Mouse (Mus musculus): ENCODE measurements at regions not wholly inside any gene's neighbourhood (a gene's known extent, or its start where the extent isn't known, plus 50 kb on each side); places are given as distances from the start of the nearest gene placed in this dataset.

DNA sequence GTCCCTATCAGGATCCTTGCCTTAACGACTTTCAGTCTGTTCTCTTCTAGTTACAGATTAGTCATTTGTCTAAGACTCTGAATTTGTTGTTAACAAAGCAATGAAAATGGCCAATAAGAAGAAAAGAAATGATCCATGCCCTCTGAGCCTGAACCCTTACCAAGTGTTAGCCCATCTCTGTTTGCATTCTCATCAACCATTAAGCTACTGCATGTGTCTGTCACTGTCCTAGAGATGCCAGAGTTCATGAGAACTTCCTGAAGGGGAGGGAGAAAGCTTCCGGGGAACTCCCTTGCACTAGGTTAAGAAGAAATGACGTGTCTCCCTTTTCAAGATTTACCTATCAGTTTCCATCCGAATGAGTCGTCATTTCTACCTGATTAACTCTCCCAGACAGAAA, 106.7 kb upstream of the Zfp462 start:
- H3K36me3 ChIP-seq (replicated peaks): no peaks in the 10 kb centered on the region
- H3K4me3 ChIP-seq (ENCODE audit: low read depth, low read length): no peak overlapping the region
- no peaks in the 10 kb centered on the region for H3K27me3 ChIP-seq (ENCODE audit: insufficient read depth, low read length)
- H3K4me1 ChIP-seq (ENCODE audit: insufficient read depth, low read depth, low read length): no peaks in the 10 kb centered on the region
- DNase-seq (ENCODE audit: low spot score) (no peak), ATAC-seq (ENCODE audit: extremely low read depth, insufficient number of reproducible peaks, low FRiP score, poor library complexity, severe bottlenecking) (no peak)
- TF ChIP-seq POLR2AphosphoS5 (IDR thresholded peaks at IDR 0.05; ENCODE audit: insufficient replicate concordance, low read depth, low read length) (no peak), CTCF (IDR thresholded peaks at IDR 0.05; ENCODE audit: low read depth, low read length) (no peak), TAL1 (conservative IDR thresholded peaks at IDR 0.05; ENCODE audit: low read depth, low read length) (no peak)
- peaks cover 44% of the 10 kb centered on the region for H3K9me3 ChIP-seq (replicated peaks)

- no peak for DNase-seq (ENCODE audit: low spot score)
- TF ChIP-seq CTCF (IDR thresholded peaks at IDR 0.05; ENCODE audit: low read depth, low read length) (no peak), GATA1 (IDR thresholded peaks at IDR 0.05; ENCODE audit: borderline replicate concordance, low read length) (no peak), POLR2AphosphoS5 (IDR thresholded peaks at IDR 0.05; ENCODE audit: insufficient replicate concordance, low read depth, low read length) (no peak), GATA2 (IDR thresholded peaks at IDR 0.05; ENCODE audit: borderline replicate concordance, low read depth, low read length) (no peak), TAL1 (conservative IDR thresholded peaks at IDR 0.05; ENCODE audit: low read depth, low read length) (no peak)
- no peaks in the 10 kb centered on the region for H3K27me3 ChIP-seq (ENCODE audit: insufficient read depth, low read length)
- peaks cover 40% of the 10 kb centered on the region for H3K9me3 ChIP-seq (replicated peaks)
- no peaks in the 10 kb centered on the region for H3K4me1 ChIP-seq (ENCODE audit: insufficient read depth, low read depth, low read length)
- no peak overlapping the region for H3K4me3 ChIP-seq (ENCODE audit: low read depth, low read length)
- ATAC-seq (ENCODE audit: extremely low read depth, insufficient number of reproducible peaks, low FRiP score, poor library complexity, severe bottlenecking): no peak
- no peaks in the 10 kb centered on the region for H3K36me3 ChIP-seq (replicated peaks)
Observed at GRCm38 (mm10) chr4:54838794-54839193, 106.1 kb upstream of the Zfp462 start.

- TF ChIP-seq GATA2 (IDR thresholded peaks at IDR 0.05; ENCODE audit: borderline replicate concordance, low read depth, low read length) (no peak), CTCF (IDR thresholded peaks at IDR 0.05; ENCODE audit: low read depth, low read length) (no peak), TAL1 (conservative IDR thresholded peaks at IDR 0.05; ENCODE audit: low read depth, low read length) (no peak), GATA1 (IDR thresholded peaks at IDR 0.05; ENCODE audit: borderline replicate concordance, low read length) (no peak), POLR2AphosphoS5 (IDR thresholded peaks at IDR 0.05; ENCODE audit: insufficient replicate concordance, low read depth, low read length) (no peak)
Observed at GRCm38 (mm10) chr4:54852991-54853925, 91.6 kb upstream of the Zfp462 start.

DNA sequence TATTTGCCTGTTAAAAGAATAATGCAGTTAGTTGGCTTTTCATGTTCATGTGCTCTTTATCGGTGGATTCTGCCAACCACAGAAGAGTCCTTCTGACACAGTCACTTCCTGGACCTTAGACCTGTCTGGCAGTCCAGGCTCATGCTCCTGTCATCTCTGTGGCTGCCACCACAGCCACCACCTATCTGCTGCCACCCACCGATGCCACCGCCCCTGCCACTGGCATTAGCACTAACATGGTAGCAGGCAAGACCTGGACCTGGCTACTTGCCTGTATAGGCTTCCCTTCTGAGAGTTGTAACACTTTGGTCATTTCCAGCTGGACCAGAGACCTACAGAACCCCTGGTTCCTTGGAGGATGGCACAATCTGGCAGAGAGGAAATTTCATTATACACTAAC, 86.2 kb upstream of the Zfp462 start:
- Histone ChIP-seq H3K9me3 (replicated peaks) (peaks cover 41% of the 10 kb centered on the region), H3K36me3 (replicated peaks) (no peaks in the 10 kb centered on the region), H3K4me1 (ENCODE audit: insufficient read depth, low read depth, low read length) (no peaks in the 10 kb centered on the region), H3K4me3 (ENCODE audit: low read depth, low read length) (no peak overlapping the region), H3K27me3 (ENCODE audit: insufficient read depth, low read length) (no peaks in the 10 kb centered on the region)
- ATAC-seq (ENCODE audit: extremely low read depth, insufficient number of reproducible peaks, low FRiP score, poor library complexity, severe bottlenecking) (no peak), DNase-seq (ENCODE audit: low spot score) (no peak)
- no peak for TF ChIP-seq GATA1 (IDR thresholded peaks at IDR 0.05; ENCODE audit: borderline replicate concordance, low read length)
- TF ChIP-seq GATA2 (IDR thresholded peaks at IDR 0.05; ENCODE audit: borderline replicate concordance, low read depth, low read length): no peak
- no peak for TF ChIP-seq TAL1 (conservative IDR thresholded peaks at IDR 0.05; ENCODE audit: low read depth, low read length)
- TF ChIP-seq CTCF (IDR thresholded peaks at IDR 0.05; ENCODE audit: low read depth, low read length): no peak
- TF ChIP-seq POLR2AphosphoS5 (IDR thresholded peaks at IDR 0.05; ENCODE audit: insufficient replicate concordance, low read depth, low read length): no peak

More at GRCm38 (mm10) chr4:54852991-54853925, 91.6 kb upstream of the Zfp462 start:
- H3K9me3 ChIP-seq (replicated peaks): peaks cover 36% of the 10 kb centered on the region
- ATAC-seq (ENCODE audit: extremely low read depth, insufficient number of reproducible peaks, low FRiP score, poor library complexity, severe bottlenecking) (no peak), DNase-seq (ENCODE audit: low spot score) (no peak)
- H3K4me1 ChIP-seq (ENCODE audit: insufficient read depth, low read depth, low read length): no peaks in the 10 kb centered on the region
- no peaks in the 10 kb centered on the region for H3K27me3 ChIP-seq (ENCODE audit: insufficient read depth, low read length)
- H3K4me3 ChIP-seq (ENCODE audit: low read depth, low read length): no peak overlapping the region
- no peaks in the 10 kb centered on the region for H3K36me3 ChIP-seq (replicated peaks)

DNA sequence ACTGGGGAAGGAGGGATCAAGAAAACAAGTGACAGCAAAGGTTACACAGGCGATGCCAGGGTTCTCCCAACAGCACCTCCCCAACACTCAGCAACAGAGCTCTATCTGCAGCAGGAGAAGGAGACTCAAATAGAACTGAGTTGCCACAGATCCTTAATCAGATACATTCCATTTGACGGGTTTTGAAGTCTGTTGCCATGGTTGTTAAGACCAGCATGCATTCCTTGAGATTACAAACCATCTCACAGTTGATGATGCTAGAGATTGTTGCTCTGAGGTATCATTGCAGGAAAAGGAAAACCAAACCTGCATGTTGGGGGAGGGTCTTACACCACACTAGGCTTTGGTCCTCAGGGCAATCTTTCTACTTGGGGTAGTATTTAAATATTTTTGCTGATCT, 78.8 kb upstream of the Zfp462 start:
- no peak for TF ChIP-seq GATA2 (IDR thresholded peaks at IDR 0.05; ENCODE audit: borderline replicate concordance, low read depth, low read length)
- no peak for TF ChIP-seq CTCF (IDR thresholded peaks at IDR 0.05; ENCODE audit: low read depth, low read length)
- TF ChIP-seq POLR2AphosphoS5 (IDR thresholded peaks at IDR 0.05; ENCODE audit: insufficient replicate concordance, low read depth, low read length): no peak
- TF ChIP-seq GATA1 (IDR thresholded peaks at IDR 0.05; ENCODE audit: borderline replicate concordance, low read length): no peak
- TF ChIP-seq TAL1 (conservative IDR thresholded peaks at IDR 0.05; ENCODE audit: low read depth, low read length): no peak
- no peaks in the 10 kb centered on the region for H3K4me1 ChIP-seq (ENCODE audit: insufficient read depth, low read depth, low read length)
- peaks cover 6% of the 10 kb centered on the region; the same call in 1 of the 2 replicates for H3K9me3 ChIP-seq (replicated peaks)
- ATAC-seq (ENCODE audit: extremely low read depth, insufficient number of reproducible peaks, low FRiP score, poor library complexity, severe bottlenecking) (no peak), DNase-seq (ENCODE audit: low spot score) (no peak)
- H3K36me3 ChIP-seq (replicated peaks): no peaks in the 10 kb centered on the region
- no peak overlapping the region for H3K4me3 ChIP-seq (ENCODE audit: low read depth, low read length)
- no peaks in the 10 kb centered on the region for H3K27me3 ChIP-seq (ENCODE audit: insufficient read depth, low read length)

- DNase-seq (ENCODE audit: low spot score): no peak
- TF ChIP-seq TAL1 (conservative IDR thresholded peaks at IDR 0.05; ENCODE audit: low read depth, low read length): no peak
- TF ChIP-seq GATA1 (IDR thresholded peaks at IDR 0.05; ENCODE audit: borderline replicate concordance, low read length): no peak
- Histone ChIP-seq H3K4me3 (ENCODE audit: low read depth, low read length) (no peak overlapping the region), H3K36me3 (replicated peaks) (no peaks in the 10 kb centered on the region), H3K9me3 (replicated peaks) (peaks cover 30% of the 10 kb centered on the region), H3K4me1 (ENCODE audit: insufficient read depth, low read depth, low read length) (no peaks in the 10 kb centered on the region), H3K27me3 (ENCODE audit: insufficient read depth, low read length) (no peaks in the 10 kb centered on the region)
- no peak for ATAC-seq (ENCODE audit: extremely low read depth, insufficient number of reproducible peaks, low FRiP score, poor library complexity, severe bottlenecking)
Observed at GRCm38 (mm10) chr4:54874136-54874827, 70.6 kb upstream of the Zfp462 start.

All from G1E (cell line).